Mouse (Mus musculus): ENCODE results near the gene Myh15. TPM values are rescaled to one million over a fixed set of nuclear protein-coding genes. Genes with fewer than 3 reads are reported as not detected.

Myh15 gene
- polyA plus RNA-seq, 2 experiments from 2014 or later, result 0.05 TPM; not detected in 1

Other genes with a start within 250 kb of the Myh15 start
- gene Retnlb, start 240.6 kb upstream of the Myh15 start, polyA plus RNA-seq (2017; shearing (Covaris generic)), result not detected
- not detected for gene Retnla, start 214.9 kb upstream of the Myh15 start, polyA plus RNA-seq (2017; shearing (Covaris generic))
- gene Retnlg, start 184.9 kb upstream of the Myh15 start, polyA plus RNA-seq (2017; shearing (Covaris generic)), result not detected
- gene Dzip3, start 63.3 kb upstream of the Myh15 start, polyA plus RNA-seq (2017; shearing (Covaris generic)), result 1 to 10 TPM; 3.8 to 4.1 TPM
- gene Cip2a, start 63.3 kb upstream of the Myh15 start, polyA plus RNA-seq (2017; shearing (Covaris generic)), result 10 to 100 TPM; 11.4 to 13.6 TPM